Mouse (Mus musculus) right cerebral cortex, postnatal 36 days (tissue): ENCODE results near the gene Gm49355.

Source experiments
- DNase-seq, 2 experiments: peaks; one replicate each; pipeline ENCODE4 v3.0.0; 2022; ENCODE audit warnings: low spot score in 2 of 2, mixed read lengths in 1 of 2

Gene Gm49355

GRCm38 (mm10) chr14:12342458-12343131, 58.8 kb downstream of the Gm49355 start:
- no peak for DNase-seq

DNA sequence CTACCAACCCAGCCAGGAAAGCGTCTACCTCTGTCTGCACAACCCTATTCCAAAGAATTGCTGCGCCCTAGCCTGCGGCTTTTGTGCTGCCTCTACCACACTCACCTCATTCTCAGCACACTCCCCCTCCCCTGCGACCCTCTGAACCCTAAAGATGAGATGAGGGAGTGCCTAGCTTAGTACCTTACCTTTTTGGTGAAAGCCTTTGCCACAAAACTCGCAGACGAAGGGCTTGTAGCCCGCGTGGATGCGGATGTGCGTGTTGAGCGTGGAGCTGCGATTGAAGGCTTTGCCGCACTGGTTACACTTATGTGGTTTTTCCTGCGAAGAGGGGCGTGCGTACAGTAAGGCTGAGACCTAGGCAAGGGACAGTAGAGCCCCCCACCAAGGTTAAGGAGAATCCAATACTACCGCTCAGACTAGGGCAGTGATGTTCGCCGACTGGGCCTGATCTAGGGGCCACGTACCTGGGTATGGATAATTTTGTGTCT, 59.7 kb downstream of the Gm49355 start:
- no peak for DNase-seq

GRCm38 (mm10) chr14:12344061-12344745, 60.4 kb downstream of the Gm49355 start:
- no peak for DNase-seq

DNA sequence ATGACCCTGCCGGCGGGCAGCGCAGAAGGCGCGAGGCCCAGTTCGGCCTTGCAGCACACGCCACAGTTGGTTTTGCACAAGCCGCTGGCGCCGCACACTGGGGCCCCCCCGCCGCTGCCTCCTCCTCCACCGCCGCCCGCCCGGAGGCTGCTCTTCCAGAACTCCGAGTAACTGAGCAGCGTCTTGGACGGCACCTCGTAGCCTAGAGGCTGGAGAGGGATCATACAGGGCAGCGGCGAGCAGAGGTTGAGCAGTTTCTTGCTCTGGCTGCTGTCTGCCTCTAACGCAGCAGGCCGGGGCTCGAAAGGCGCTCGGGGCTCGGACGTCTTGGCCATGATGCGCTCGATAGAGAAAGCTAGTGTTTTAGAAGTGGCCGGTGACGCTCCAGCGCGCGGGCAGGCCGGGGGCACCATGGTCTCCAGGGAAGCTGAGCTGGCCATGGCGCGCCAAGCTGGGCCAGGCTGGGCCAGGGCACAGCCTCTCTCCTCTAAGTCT, 61.0 kb downstream of the Gm49355 start:
- no peak for DNase-seq

DNA sequence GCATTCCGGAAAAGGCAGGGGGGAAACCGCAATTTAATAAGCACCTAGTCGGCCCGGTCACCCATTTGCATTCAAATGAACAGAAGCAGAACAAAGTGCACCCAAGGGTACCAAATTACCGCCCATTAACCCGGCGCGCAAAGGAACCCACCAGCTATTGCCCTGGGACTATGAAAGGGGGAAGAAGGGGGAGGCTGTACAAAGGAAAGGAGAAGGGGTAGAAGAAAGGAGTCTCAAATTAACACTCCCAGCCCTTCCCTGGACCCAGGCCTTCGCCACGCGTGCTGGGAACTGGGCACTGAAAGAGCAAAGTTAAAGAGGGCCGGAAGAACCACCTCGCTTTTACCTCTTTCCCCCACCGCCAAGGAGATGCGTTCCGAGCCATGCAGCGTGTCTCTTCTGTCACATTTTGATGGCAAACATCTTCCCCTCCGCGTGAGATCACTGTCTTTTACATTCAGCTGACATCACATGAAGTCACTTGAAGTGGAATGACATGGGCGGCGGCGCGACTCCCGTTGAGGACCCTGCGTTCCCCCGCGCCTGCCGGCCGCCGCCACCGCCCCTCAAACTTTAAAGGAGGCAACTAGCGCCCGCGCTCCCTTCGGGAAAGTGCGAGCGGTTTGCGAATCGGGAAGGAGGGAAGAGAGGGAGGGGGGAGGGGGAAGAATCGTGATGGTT, 61.6 kb downstream of the Gm49355 start:
- no peak for DNase-seq

GRCm38 (mm10) chr14:12346011-12346864, 62.5 kb downstream of the Gm49355 start:
- no peak for DNase-seq

DNA sequence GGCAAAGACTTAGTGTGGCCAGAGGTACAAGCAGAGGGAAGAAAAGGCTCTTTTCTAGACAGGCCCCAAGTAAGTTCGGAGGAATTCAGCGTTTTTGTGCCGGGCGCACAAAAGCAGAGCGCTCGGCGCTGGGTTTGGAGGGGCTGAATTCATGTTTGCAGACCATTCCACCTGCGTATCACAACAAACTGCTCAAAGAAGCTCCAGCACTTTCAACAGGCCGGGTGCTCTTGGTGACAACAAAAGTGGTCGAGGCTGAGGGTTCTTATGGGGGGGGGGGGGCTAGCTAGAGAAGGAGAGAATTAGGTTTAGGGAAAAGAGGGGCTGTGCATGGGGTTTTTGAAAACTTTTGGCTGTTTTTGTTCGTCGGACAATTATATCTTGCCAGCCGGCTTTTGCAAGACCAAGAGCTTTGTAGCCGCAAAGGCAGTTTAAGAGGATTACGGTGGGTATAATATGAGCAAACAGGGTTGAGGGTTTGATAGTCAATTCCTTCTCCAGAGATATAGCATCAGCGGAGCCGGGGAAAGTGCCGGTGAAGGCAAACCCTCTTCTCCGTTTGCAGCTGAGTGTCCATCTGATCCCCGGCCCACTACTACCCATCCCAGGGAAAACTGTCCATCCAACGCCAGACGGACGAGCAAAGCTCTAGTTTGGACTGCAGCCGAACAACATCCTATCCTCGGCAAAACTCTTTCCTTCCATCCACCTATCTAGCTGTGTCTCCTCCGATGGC, 63.3 kb downstream of the Gm49355 start:
- no peak for DNase-seq

- no peak for DNase-seq
Observed at GRCm38 (mm10) chr14:12348089-12348488, 64.3 kb downstream of the Gm49355 start, which contains the start of gene Fezf2. Gene Fezf2 (minus strand): TSS chr14:12348189.

DNA sequence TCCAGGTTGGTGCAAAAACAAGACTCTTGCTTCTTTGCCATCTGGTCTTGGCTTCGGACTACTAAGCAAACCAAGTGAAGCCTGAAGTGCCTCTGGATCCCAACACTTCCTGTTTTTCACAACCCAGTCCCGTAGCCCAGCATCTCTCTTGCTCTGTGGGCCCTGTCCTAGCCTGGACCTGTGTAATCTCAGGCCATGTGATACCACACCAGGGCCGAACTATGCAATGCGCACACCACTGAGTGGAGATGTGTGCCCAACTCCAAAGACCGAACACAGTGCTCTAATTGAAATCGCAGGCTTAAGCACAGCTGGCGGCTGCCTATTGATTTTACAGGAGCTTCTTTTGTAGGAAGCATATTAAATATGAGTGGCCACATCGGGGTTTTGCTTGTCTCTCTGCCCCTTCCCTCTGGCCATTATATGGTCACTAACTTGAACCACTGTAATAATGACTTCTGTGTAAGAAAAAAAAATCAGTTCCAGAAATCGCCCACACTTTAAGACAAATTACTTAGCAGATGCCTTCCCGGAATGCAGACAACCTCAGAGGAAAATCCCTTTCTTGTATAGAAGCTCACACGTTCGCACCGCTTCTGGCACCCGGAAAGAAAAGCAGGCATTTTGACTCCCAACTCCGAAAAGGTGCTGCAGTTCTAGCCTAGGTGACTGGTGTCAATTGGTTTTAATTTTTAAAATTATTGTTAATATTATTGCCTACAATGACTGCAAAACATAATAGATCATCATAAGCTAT, 65.7 kb downstream of the Gm49355 start:
- no peak for DNase-seq

GRCm38 (mm10) chr14:12350271-12350916, 66.6 kb downstream of the Gm49355 start:
- DNase-seq, result no peak
